ENCODE assay signal across 8 mouse cellular contexts in the genomic region with DNA sequence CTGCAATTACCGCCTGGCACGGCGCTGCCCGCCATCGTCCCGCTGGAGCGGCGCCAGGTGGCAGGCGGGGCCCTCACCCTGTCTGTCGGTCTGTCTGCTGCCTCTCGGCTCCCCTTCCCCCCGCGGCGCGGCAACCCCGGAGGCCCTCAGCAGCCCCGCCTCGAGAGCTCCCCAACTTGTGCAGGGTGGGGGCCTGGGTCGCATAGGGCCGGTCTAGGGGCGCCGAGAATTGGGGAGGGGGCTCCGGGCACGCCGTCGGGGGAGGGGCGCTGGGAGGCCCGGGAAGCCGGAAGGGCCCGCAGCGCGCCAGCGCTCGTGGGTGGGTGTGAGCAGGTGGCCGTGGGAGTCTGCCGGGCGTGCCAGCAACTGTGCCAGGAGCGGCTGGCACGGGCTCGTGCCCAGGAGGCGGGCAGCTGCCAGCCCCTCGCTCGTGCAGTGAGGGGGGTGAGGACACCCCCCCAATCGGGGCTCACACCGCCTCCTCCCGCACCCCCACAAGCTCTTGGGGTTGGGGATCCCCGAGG. TPM values are rescaled to one million over a fixed set of nuclear protein-coding genes. Genes with fewer than 3 reads are reported as not detected.
A peak's percentile ranks its signal among the peaks of the same experiment; 100 is the strongest.
DNase-seq lines count a peak whose midpoint lies in the region; ATAC-seq and TF ChIP-seq lines count a peak whose summit lies in the region.

No protein-coding gene starts in this region.

- H3K4me3 ChIP-seq in E14TG2a.4 (replicated peaks; ENCODE audit: low read length) = peak overlapping the region; percentile 80
- H3K4me3 ChIP-seq in embryonic facial prominence, embryonic 10.5 days = peak overlapping the region; percentile 59
- peak overlapping the region; percentile 45 for H3K4me3 ChIP-seq in heart, postnatal 0 days (ENCODE audit: low read depth, low read length)
- peak overlapping the region; percentile 39 for H3K4me3 ChIP-seq in lung, postnatal 0 days (ENCODE audit: low read depth, low read length)
- H3K4me3 ChIP-seq in small intestine, adult 2 months (ENCODE audit: low read depth, low read length) = peak overlapping the region; percentile 59

- 2% methylated on average over 46 of the region's 47 CpGs for WGBS in embryonic facial prominence, embryonic 10.5 days
- under 1% methylated on average over 42 of the region's 47 CpGs for WGBS in heart, postnatal 0 days
- WGBS in lung, postnatal 0 days = under 1% methylated on average over 35 of the region's 47 CpGs
- under 1% methylated on average over 46 of the region's 47 CpGs for WGBS in small intestine, adult 2 months

- H3K9me3 ChIP-seq in E14TG2a.4 (ENCODE audit: low read length) = no peaks in the 10 kb centered on the region
- no peaks in the 10 kb centered on the region for H3K9me3 ChIP-seq in embryonic facial prominence, embryonic 10.5 days
- H3K9me3 ChIP-seq in heart, postnatal 0 days (replicated peaks; ENCODE audit: control insufficient read depth, low read length) = no peaks in the 10 kb centered on the region
- no peaks in the 10 kb centered on the region for H3K9me3 ChIP-seq in lung, postnatal 0 days (ENCODE audit: low read length)

- peak overlapping the region; percentile 76 for H3K4me2 ChIP-seq in heart, postnatal 0 days (ENCODE audit: low read depth, low read length)
- H3K4me2 ChIP-seq in lung, postnatal 0 days (replicated peaks; ENCODE audit: low read depth, low read length) = peak overlapping the region; percentile 70

- peak overlapping the region; percentile 52 for H3K27ac ChIP-seq in embryonic facial prominence, embryonic 10.5 days (replicated peaks)
- 0 out of 2 replicates have a peak overlapping the region, but pooled peaks have one; percentile 31 for H3K27ac ChIP-seq in heart, postnatal 0 days (ENCODE audit: low read depth)
- no peak overlapping the region for H3K27ac ChIP-seq in lung, postnatal 0 days (ENCODE audit: low read length)
- H3K27ac ChIP-seq in small intestine, adult 2 months (ENCODE audit: insufficient read depth, low read depth, low read length) = no peak overlapping the region

- TF ChIP-seq CTCF in E14TG2a.4 (conservative IDR thresholded peaks at IDR 0.05; ENCODE audit: low read length) = no peak
- no peak for TF ChIP-seq CTCF in heart, postnatal 0 days (IDR thresholded peaks at IDR 0.05; ENCODE audit: low read depth)
- TF ChIP-seq CTCF in lung, postnatal 0 days (IDR thresholded peaks at IDR 0.05) = no peak
- TF ChIP-seq CTCF in small intestine, adult 2 months (IDR thresholded peaks at IDR 0.05; ENCODE audit: extremely low read depth, insufficient read length, insufficient replicate concordance, low read depth, low read length) = no peak

- H3K4me1 ChIP-seq in E14TG2a.4 (replicated peaks; ENCODE audit: low read depth, low read length) = peaks cover 75% of the 10 kb centered on the region
- peaks cover 52% of the 10 kb centered on the region for H3K4me1 ChIP-seq in embryonic facial prominence, embryonic 10.5 days
- H3K4me1 ChIP-seq in heart, postnatal 0 days (ENCODE audit: control insufficient read depth, insufficient read depth) = peaks cover 19% of the 10 kb centered on the region
- peaks cover 10% of the 10 kb centered on the region; the same call in 1 of the 2 replicates for H3K4me1 ChIP-seq in lung, postnatal 0 days (ENCODE audit: insufficient read depth, low read depth, low read length)
- H3K4me1 ChIP-seq in small intestine, adult 2 months (ENCODE audit: control insufficient read depth, insufficient read depth, insufficient read length, low read length) = peaks cover 25% of the 10 kb centered on the region

- peak; percentile 40; the same call in 1 of the 2 replicates for ATAC-seq in heart, postnatal 0 days (ENCODE audit: insufficient read depth, low read depth)
- peak; percentile 20 for ATAC-seq in lung, postnatal 0 days
- ATAC-seq in monocyte, adult 5-6 weeks (replicated peaks; ENCODE audit: insufficient number of reproducible peaks, low FRiP score, low TSS enrichment, poor library complexity, severe bottlenecking) = no peak

- peak; percentile 63 for DNase-seq in 3134 (ENCODE audit: extremely low read depth, insufficient read length, low spot score)
- no peak for DNase-seq in embryonic facial prominence, embryonic 10.5 days (ENCODE audit: low spot score)
- DNase-seq in heart, postnatal 0 days (ENCODE audit: low spot score) = no peak
- peak; percentile 86 for DNase-seq in layer of hippocampus, adult 9-11 months
- peak; percentile 45 for DNase-seq in lung, postnatal 0 days (ENCODE audit: low spot score)

- H3K9ac ChIP-seq in heart, postnatal 0 days (replicated peaks; ENCODE audit: low read depth, low read length) = peak overlapping the region; percentile 40
- H3K9ac ChIP-seq in lung, postnatal 0 days (replicated peaks; ENCODE audit: low read depth) = 0 out of 2 replicates have a peak overlapping the region, but pooled peaks have one; percentile 1

- no peaks in the 10 kb centered on the region for H3K36me3 ChIP-seq in E14TG2a.4 (ENCODE audit: insufficient read depth, low read length)
- no peaks in the 10 kb centered on the region for H3K36me3 ChIP-seq in embryonic facial prominence, embryonic 10.5 days (replicated peaks)
- H3K36me3 ChIP-seq in heart, postnatal 0 days (replicated peaks; ENCODE audit: control insufficient read depth, insufficient read depth, low read length) = no peaks in the 10 kb centered on the region
- H3K36me3 ChIP-seq in lung, postnatal 0 days (ENCODE audit: insufficient read depth, low read length) = no peaks in the 10 kb centered on the region
- no peaks in the 10 kb centered on the region for H3K36me3 ChIP-seq in small intestine, adult 2 months (ENCODE audit: control insufficient read depth, insufficient read depth, low read length)

- H3K27me3 ChIP-seq in E14TG2a.4 (ENCODE audit: insufficient read depth, low read length) = peaks cover 70% of the 10 kb centered on the region
- H3K27me3 ChIP-seq in embryonic facial prominence, embryonic 10.5 days (replicated peaks; ENCODE audit: low read depth, poor library complexity, severe bottlenecking) = peaks cover 99% of the 10 kb centered on the region
- peaks cover 55% of the 10 kb centered on the region for H3K27me3 ChIP-seq in heart, postnatal 0 days (ENCODE audit: control insufficient read depth, insufficient read depth, low read length)
- H3K27me3 ChIP-seq in lung, postnatal 0 days (replicated peaks; ENCODE audit: insufficient read depth, low read length) = peaks cover 11% of the 10 kb centered on the region; the same call in 1 of the 2 replicates
- peaks cover 16% of the 10 kb centered on the region for H3K27me3 ChIP-seq in small intestine, adult 2 months (ENCODE audit: control insufficient read depth, insufficient read depth, low read length)

- no peak for TF ChIP-seq POLR2A in small intestine, adult 2 months (IDR thresholded peaks at IDR 0.05; ENCODE audit: low read depth, low read length)

- TF ChIP-seq EP300 in heart, postnatal 0 days (IDR thresholded peaks at IDR 0.05; ENCODE audit: low read depth) = no peak
- TF ChIP-seq EP300 in lung, postnatal 0 days (IDR thresholded peaks at IDR 0.05) = no peak

RNA-seq across cellular contexts. Expression of a gene that starts 4.5 kb away (rescaled TPM):
- polyA plus RNA-seq in embryonic facial prominence, embryonic 10.5 days (2016; fragmentation: Nextera tagmentation; extraction: Ambion mirVana) = 0.05 and 0.21 TPM in 2 replicates
- 1.8 and 4.0 TPM in 2 replicates for total RNA-seq in heart, postnatal 0 days (2014; rRNA removed; ENCODE audit: low replicate concordance)
- polyA plus RNA-seq in heart, postnatal 0 days (2015; fragmentation: Nextera tagmentation; extraction: Ambion mirVana) = 0.19 and 0.38 TPM in 2 replicates
- polyA plus RNA-seq in lung, postnatal 0 days (2015; fragmentation: Nextera tagmentation; extraction: Ambion mirVana) = 0.13 and 0.26 TPM in 2 replicates
- 7.2 and 38.9 TPM in 2 replicates for polyA plus RNA-seq in small intestine, adult 2 months (2012; rRNA removed)
- total RNA-seq in monocyte, adult 5-6 weeks (2017) = not detected in 3 replicates

Comparison
In these comparisons a context has a peak if more than half of its experiments do, and no peak if none do; other contexts are left out.
1. DNase-seq: peak in 3134 (single experiment), layer of hippocampus, adult 9-11 months (single experiment) and lung, postnatal 0 days (single experiment); none in embryonic facial prominence, embryonic 10.5 days (single experiment) and heart, postnatal 0 days (single experiment).
2. H3K27ac ChIP-seq: peak in embryonic facial prominence, embryonic 10.5 days (single experiment) and heart, postnatal 0 days (single experiment); none in lung, postnatal 0 days (single experiment) and small intestine, adult 2 months (single experiment).
3. Peak in every context shown above with its lines, with median percentiles within 50 percentile points of each other: H3K4me3 ChIP-seq.